Mouse (Mus musculus) MEL (cell line): ENCODE measurements around the gene Sult2b1. TPM values are rescaled to one million over a fixed set of nuclear protein-coding genes. Genes with fewer than 3 reads are reported as not detected.
A peak's percentile ranks its signal among the peaks of the same experiment; 100 is the strongest.

Experiments
- DNase-seq: peaks from one replicate; pipeline ENCODE4 v3.0.0; 2011; ENCODE audit warnings: low read depth, low spot score
- H3K27ac ChIP-seq: 2 replicates; pipeline ENCODE4 v1.5.1; 2012; ENCODE audit warnings: low read depth, mild to moderate bottlenecking, control low read depth, low read length, moderate library complexity; ENCODE audit not compliant: control insufficient read depth
- H3K27me3 ChIP-seq, 2 experiments: fragments of 150-350 bp in 1 of 2; sonication (generic) in 1 of 2; 2 replicates each; pipeline ENCODE4 v1.6.1; 2012; ENCODE audit warnings: low read length in 2 of 2, mild to moderate bottlenecking in 2 of 2, improper control_type of control experiment in 1 of 2, moderate library complexity in 1 of 2; ENCODE audit not compliant: insufficient read depth in 2 of 2, control insufficient read depth in 1 of 2
- H3K36me3 ChIP-seq, 2 experiments: 2 replicates each; pipeline ENCODE4 v1.6.1; 2012 to 2014; ENCODE audit warnings: low read length in 2 of 2, improper control_type of control experiment in 1 of 2, inconsistent platforms in 1 of 2, mild to moderate bottlenecking in 1 of 2; ENCODE audit not compliant: insufficient read depth in 2 of 2, control insufficient read depth in 1 of 2
- H3K4me1 ChIP-seq, 2 experiments: fragments of 150-350 bp in 1 of 2; sonication (generic) in 1 of 2; 2 replicates each; pipeline ENCODE4 v1.6.1; 2012; ENCODE audit warnings: low read length in 2 of 2, improper control_type of control experiment in 1 of 2, mild to moderate bottlenecking in 1 of 2; ENCODE audit not compliant: insufficient read depth in 2 of 2, control insufficient read depth in 1 of 2
- H3K4me3 ChIP-seq, 2 experiments: fragments of 150-350 bp in 1 of 2; sonication (generic) in 1 of 2; 2 replicates each; pipeline ENCODE4 v1.5.1; 2012; ENCODE audit warnings: low read depth in 2 of 2, low read length in 2 of 2, mild to moderate bottlenecking in 2 of 2, moderate library complexity in 2 of 2, control low read depth in 1 of 2, improper control_type of control experiment in 1 of 2; ENCODE audit not compliant: control insufficient read depth in 1 of 2, insufficient read depth in 1 of 2
- H3K79me2 ChIP-seq: 2 replicates; pipeline ENCODE4 v1.6.1; 2012; ENCODE audit warnings: mild to moderate bottlenecking, low read length, moderate library complexity; ENCODE audit not compliant: control insufficient read depth, poor library complexity, insufficient read depth
- H3K9ac ChIP-seq: 2 replicates; pipeline ENCODE4 v1.6.1; 2012; ENCODE audit warnings: low read depth, mild to moderate bottlenecking, control low read depth, low read length, moderate library complexity; ENCODE audit not compliant: control insufficient read depth, poor library complexity, severe bottlenecking
- H3K9me3 ChIP-seq: fragments of 150-350 bp; sonication (generic); replicated peaks from 2 replicates; pipeline ENCODE4 v1.6.1; 2012; ENCODE audit warnings: mild to moderate bottlenecking, low read length, improper control_type of control experiment, moderate library complexity; ENCODE audit not compliant: insufficient read depth
- CTCF ChIP-seq, 3 experiments: IDR thresholded peaks in 2 of 3; conservative IDR thresholded peaks in 1 of 3; 2 replicates each; pipeline ENCODE4 v1.5.1; 2011 to 2012; ENCODE audit warnings: low read length in 3 of 3, low read depth in 2 of 3, mild to moderate bottlenecking in 2 of 3, improper control_type of control experiment in 1 of 3, inconsistent platforms in 1 of 3, mixed read lengths in 1 of 3, moderate library complexity in 1 of 3; ENCODE audit not compliant: control insufficient read depth in 1 of 3, insufficient read depth in 1 of 3, poor library complexity in 1 of 3, severe bottlenecking in 1 of 3
- ELF1 ChIP-seq: IDR thresholded peaks from 2 replicates; pipeline ENCODE4 v1.6.1; 2014; ENCODE audit warnings: low read depth, mild to moderate bottlenecking, inconsistent platforms, low read length, improper control_type of control experiment, moderate library complexity
- GABPA ChIP-seq: IDR thresholded peaks from 2 replicates; pipeline ENCODE4 v1.6.1; 2012; ENCODE audit warnings: low read depth, mild to moderate bottlenecking, inconsistent platforms, low read length, improper control_type of control experiment, moderate library complexity
- GATA1 ChIP-seq: IDR thresholded peaks from 2 replicates; pipeline ENCODE4 v1.6.1; 2011; ENCODE audit warnings: low read depth, low read length, improper control_type of control experiment
- HCFC1 ChIP-seq: IDR thresholded peaks from 2 replicates; pipeline ENCODE4 v1.6.1; 2012; ENCODE audit warnings: low read depth, mild to moderate bottlenecking, inconsistent platforms, low read length, improper control_type of control experiment, moderate library complexity
- JUND ChIP-seq: IDR thresholded peaks from 2 replicates; pipeline ENCODE4 v1.6.1; 2011; ENCODE audit warnings: low read depth, mild to moderate bottlenecking, improper control_type of control experiment, low read length
- KAT2A ChIP-seq: conservative IDR thresholded peaks from 2 replicates; pipeline ENCODE4 v1.6.1; 2012; ENCODE audit warnings: low read depth, low read length, improper control_type of control experiment, inconsistent platforms
- MAFK ChIP-seq: IDR thresholded peaks from 2 replicates; pipeline ENCODE4 v1.6.1; 2011; ENCODE audit warnings: low read depth, mild to moderate bottlenecking, low read length, improper control_type of control experiment, borderline replicate concordance
- MAX ChIP-seq: IDR thresholded peaks from 2 replicates; pipeline ENCODE4 v1.6.1; 2011; ENCODE audit warnings: low read length, improper control_type of control experiment
- MXI1 ChIP-seq: IDR thresholded peaks from 2 replicates; pipeline ENCODE4 v1.6.1; 2011; ENCODE audit warnings: mild to moderate bottlenecking, low read depth, low read length, improper control_type of control experiment
- NELFE ChIP-seq: IDR thresholded peaks from 2 replicates; pipeline ENCODE4 v1.6.1; 2011; ENCODE audit warnings: low read depth, low read length, improper control_type of control experiment
- NRF1 ChIP-seq: IDR thresholded peaks from 2 replicates; pipeline ENCODE4 v1.6.1; 2014; ENCODE audit warnings: low read depth, mild to moderate bottlenecking, inconsistent platforms, low read length, improper control_type of control experiment, moderate library complexity; ENCODE audit not compliant: poor library complexity, insufficient read depth, severe bottlenecking
- POLR2AphosphoS2 ChIP-seq: IDR thresholded peaks from 2 replicates; pipeline ENCODE4 v1.6.1; 2011; ENCODE audit warnings: low read length, improper control_type of control experiment
- POLR2AphosphoS5 ChIP-seq: IDR thresholded peaks from 2 replicates; pipeline ENCODE4 v1.6.1; 2012; ENCODE audit warnings: low read depth, borderline replicate concordance, mild to moderate bottlenecking, inconsistent platforms, low read length, moderate library complexity, mixed read lengths
- SIN3A ChIP-seq: IDR thresholded peaks from 2 replicates; pipeline ENCODE4 v1.6.1; 2012; ENCODE audit warnings: low read length, improper control_type of control experiment, inconsistent platforms
- TAL1 ChIP-seq: IDR thresholded peaks from 2 replicates; pipeline ENCODE4 v1.6.1; 2012; ENCODE audit warnings: mild to moderate bottlenecking, inconsistent platforms, low read length, moderate library complexity, mixed read lengths
- TCF12 ChIP-seq: IDR thresholded peaks from 2 replicates; pipeline ENCODE4 v1.6.1; 2014; ENCODE audit warnings: low read depth, mild to moderate bottlenecking, inconsistent platforms, low read length, improper control_type of control experiment, moderate library complexity
- UBTF ChIP-seq: IDR thresholded peaks from 2 replicates; pipeline ENCODE4 v1.6.1; 2012; ENCODE audit warnings: low read depth, mild to moderate bottlenecking, inconsistent platforms, low read length, improper control_type of control experiment, moderate library complexity, borderline replicate concordance; ENCODE audit not compliant: insufficient read depth
- USF1 ChIP-seq: IDR thresholded peaks from 2 replicates; pipeline ENCODE4 v1.6.1; 2014; ENCODE audit warnings: low read depth, mild to moderate bottlenecking, inconsistent platforms, low read length, improper control_type of control experiment, moderate library complexity
- USF2 ChIP-seq, 2 experiments: IDR thresholded peaks; 2 replicates each; pipeline ENCODE4 v1.6.1; 2011 to 2012; ENCODE audit warnings: improper control_type of control experiment in 2 of 2, low read length in 2 of 2, borderline replicate concordance in 1 of 2, inconsistent platforms in 1 of 2, low read depth in 1 of 2, mild to moderate bottlenecking in 1 of 2; ENCODE audit not compliant: insufficient read depth in 1 of 2
- ZKSCAN1 ChIP-seq: IDR thresholded peaks from 2 replicates; pipeline ENCODE4 v1.6.1; 2012; ENCODE audit warnings: low read depth, mild to moderate bottlenecking, inconsistent platforms, low read length, improper control_type of control experiment, moderate library complexity
- ZMIZ1 ChIP-seq: IDR thresholded peaks from 2 replicates; pipeline ENCODE4 v1.6.1; 2012; ENCODE audit warnings: low read depth, mild to moderate bottlenecking, inconsistent platforms, low read length, improper control_type of control experiment, moderate library complexity
- polyA plus RNA-seq, 2 experiments: library from polyadenylated mRNA; stranded (reverse) in 1 of 2; unstranded in 1 of 2; fragments of >175 nt in 1 of 2; fragments of >200 nt in 1 of 2; gene quantifications; 2 replicates each; pipeline versions ENCODE4 v1.2.1 to v1.2.4; 2012; ENCODE audit warnings: low replicate concordance in 2 of 2, low read depth in 1 of 2; ENCODE audit not compliant: insufficient read length in 2 of 2, insufficient read depth in 1 of 2, missing spikeins in 1 of 2
- total RNA-seq: library from RNA; depleted of rRNA; stranded (reverse); fragments of 300-350 nt; gene quantifications from 2 replicates; pipeline ENCODE4 v1.2.3, GENCODE M21; 2012

The Sult2b1 gene
- total and polyA plus RNA-seq, 3 experiments, result 0.08 to 0.47 TPM; not detected in 1

GRCm38 (mm10) chr7:45783511-45784091 is 868 bp downstream of the Sult2b1 start, which contains the start of gene Lmtk3:
TSS of gene Lmtk3 (plus strand) at chr7:45783738.
- Histone ChIP-seq H3K4me3 (peak within 1 kb of the TSS; percentile 64 to 69), H3K9ac (peak within 1 kb of the TSS; percentile 63), H3K27me3 (no peaks in the 10 kb centered on the region; a peak in 1 of 4 replicates), H3K79me2 (no peaks in the 10 kb centered on the region), H3K4me1 (no peaks in the 10 kb centered on the region), H3K9me3 (no peaks in the 10 kb centered on the region), H3K36me3 (no peaks in the 10 kb centered on the region), H3K27ac (no peak within 1 kb of the TSS)
- peak; percentile 60 for DNase-seq
- TF ChIP-seq TCF12, result no peak
- TF ChIP-seq NELFE, result no peak
- TF ChIP-seq UBTF, result no peak
- peak; percentile 32; the same call in 1 of the 2 replicates for TF ChIP-seq ELF1
- no peak for TF ChIP-seq TAL1
- TF ChIP-seq MAX, result no peak
- peak in 1 of 3 experiments; percentile 26; a peak in 1 of 6 replicates for TF ChIP-seq CTCF (IDR thresholded peaks at IDR 0.05 in 2 of 3, conservative IDR thresholded peaks at IDR 0.05 in 1 of 3; ENCODE audit: control insufficient read depth in 1 of 3, insufficient read depth in 1 of 3, low read depth in 2 of 3, low read length in 3 of 3, poor library complexity in 1 of 3, severe bottlenecking in 1 of 3)
- peak; percentile 61 for TF ChIP-seq NRF1
- peak; percentile 84 for TF ChIP-seq HCFC1
- peak; percentile 43; the same call in 1 of the 2 replicates for TF ChIP-seq USF1

GRCm38 (mm10) chr7:45782271-45782670 is 2.2 kb downstream of the Sult2b1 start:
- Histone ChIP-seq H3K9me3 (no peaks in the 10 kb centered on the region), H3K4me3 (no peak overlapping the region), H3K4me1 (no peaks in the 10 kb centered on the region), H3K27ac (no peak overlapping the region), H3K27me3 (no peaks in the 10 kb centered on the region; a peak in 1 of 4 replicates), H3K79me2 (no peaks in the 10 kb centered on the region), H3K9ac (no peak overlapping the region), H3K36me3 (no peaks in the 10 kb centered on the region)
- no peak for TF ChIP-seq NRF1
- TF ChIP-seq UBTF, result no peak
- no peak for TF ChIP-seq ZKSCAN1
- TF ChIP-seq HCFC1, result no peak
- TF ChIP-seq POLR2AphosphoS2, result no peak
- no peak for TF ChIP-seq ZMIZ1
- TF ChIP-seq GATA1, result no peak
- no peak for TF ChIP-seq KAT2A
- TF ChIP-seq MAFK, result no peak
- TF ChIP-seq SIN3A, result no peak
- TF ChIP-seq JUND, result no peak
- TF ChIP-seq MXI1, result no peak
- no peak for TF ChIP-seq POLR2AphosphoS5
- TF ChIP-seq NELFE, result no peak
- no peak for TF ChIP-seq GABPA
- no peak for TF ChIP-seq USF2 (IDR thresholded peaks at IDR 0.05; ENCODE audit: borderline replicate concordance in 1 of 2, insufficient read depth in 1 of 2, low read depth in 1 of 2, low read length in 2 of 2)
- no peak for DNase-seq
